Mouse (Mus musculus) stomach, embryonic 15.5 days (tissue): ENCODE results near the gene Siglecg. TPM values are rescaled to one million over a fixed set of nuclear protein-coding genes. Genes with fewer than 3 reads are reported as not detected.

Experiments
- ATAC-seq: fragments of 200-750 bp; cut with Nextera tagmentation; 2 replicates; pipeline ENCODE4 v1.8.0; 2017; ENCODE audit warnings: low read depth, moderate number of reproducible peaks, moderate TSS enrichment; ENCODE audit not compliant: insufficient read depth, low FRiP score
- H3K27ac ChIP-seq: fragments of 300-500 bp; sonication (generic); 2 replicates; pipeline ENCODE4 v1.5.1; 2015; ENCODE audit warnings: mild to moderate bottlenecking, inconsistent platforms
- H3K27me3 ChIP-seq: fragments of 300-500 bp; sonication (generic); replicated peaks from 2 replicates; pipeline ENCODE4 v1.6.1; 2015; ENCODE audit warnings: inconsistent platforms
- H3K36me3 ChIP-seq: fragments of 300-500 bp; sonication (generic); 2 replicates; pipeline ENCODE4 v1.6.1; 2015; ENCODE audit warnings: inconsistent platforms
- H3K4me1 ChIP-seq: fragments of 300-500 bp; sonication (generic); 2 replicates; pipeline ENCODE4 v1.6.1; 2015; ENCODE audit warnings: inconsistent platforms
- H3K4me2 ChIP-seq: fragments of 300-500 bp; sonication (generic); 2 replicates; pipeline ENCODE4 v1.6.1; 2015; ENCODE audit warnings: mild to moderate bottlenecking, inconsistent platforms
- H3K4me3 ChIP-seq: fragments of 300-500 bp; sonication (generic); replicated peaks from 2 replicates; pipeline ENCODE4 v1.5.1; 2015; ENCODE audit warnings: inconsistent platforms
- H3K9ac ChIP-seq: fragments of 300-500 bp; sonication (generic); 2 replicates; pipeline ENCODE4 v1.6.1; 2015; ENCODE audit warnings: inconsistent platforms
- H3K9me3 ChIP-seq: fragments of 300-500 bp; sonication (generic); 2 replicates; pipeline ENCODE4 v1.6.1; 2016; ENCODE audit warnings: inconsistent platforms
- WGBS: fragments of 180-500 bp; shearing (Covaris S2); methylation state at CpG from one replicate; pipeline ENCODE4 v1.1.7; 2015; 5-methylcytosine and 5-hydroxymethylcytosine counted together
- microRNA-seq: library from miRNA; unstranded; fragments of <30 nt; microRNA quantifications from one replicate; pipeline ENCODE4, GENCODE M21; 2016
- polyA plus RNA-seq: library from polyadenylated mRNA; unstranded; fragments of >200 nt; fragmentation: Nextera tagmentation; extraction: Ambion mirVana; gene quantifications from 2 replicates; pipeline ENCODE4 v1.2.1, GENCODE M21; 2015

Siglecg gene
- polyA plus RNA-seq, 1 experiment from 2014 or later, result 0.28 TPM

- no peak for ATAC-seq
These were observed 56.9 kb downstream of the Siglecg start for GRCm38 (mm10) chr7:43464864-43465343.

DNA sequence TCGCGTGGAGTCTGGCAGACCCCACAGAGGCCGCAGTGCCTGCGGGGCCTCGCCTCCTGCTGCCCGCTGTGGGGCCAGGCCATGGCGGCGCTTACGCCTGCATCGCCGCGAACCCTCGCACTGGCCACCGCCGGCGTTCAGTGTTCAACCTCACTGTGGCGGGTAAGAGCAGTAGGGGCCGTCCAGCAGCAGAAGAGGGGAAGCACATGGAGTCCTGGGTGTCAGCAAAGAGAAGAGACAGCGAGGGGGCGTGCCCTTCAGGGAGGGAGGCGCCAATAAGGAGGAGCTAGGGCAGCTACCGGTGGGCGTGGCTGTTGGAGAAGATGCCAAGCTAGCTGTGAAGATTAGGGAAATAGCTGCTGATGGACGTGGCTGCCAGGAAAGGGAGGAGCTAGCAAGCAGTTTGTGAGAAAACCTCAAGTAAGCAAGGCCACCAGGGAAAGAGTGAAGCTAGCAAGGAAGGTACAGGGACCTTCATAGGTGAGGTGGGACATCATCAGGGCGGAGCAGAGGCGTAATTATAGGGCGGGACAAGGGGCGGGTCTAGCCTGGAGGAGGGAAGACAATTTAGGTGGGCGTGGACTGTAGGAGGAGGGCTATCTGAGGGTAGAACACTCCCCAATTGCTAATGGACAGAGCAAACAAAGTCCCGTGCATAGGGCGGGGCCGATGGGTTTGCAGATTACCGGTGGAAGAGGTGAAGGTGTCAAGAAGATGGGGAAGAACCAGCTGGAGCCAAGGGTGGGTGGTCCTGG, 57.5 kb downstream of the Siglecg start:
- Histone ChIP-seq H3K27me3 (no peaks in the 10 kb centered on the region; the same call in 1 of the 2 replicates), H3K36me3 (no peaks in the 10 kb centered on the region), H3K4me1 (peaks cover 10% of the 10 kb centered on the region; the same call in 1 of the 2 replicates), H3K4me3 (peak overlapping the region; percentile 47), H3K27ac (peak overlapping the region; percentile 40; the same call in 1 of the 2 replicates), H3K9me3 (no peaks in the 10 kb centered on the region), H3K9ac (0 out of 2 replicates have a peak overlapping the region, but pooled peaks have one; percentile 14), H3K4me2 (peak overlapping the region; percentile 85)
- WGBS, result under 1% methylated on average over 33 of the region's 33 CpGs
- peak; percentile 89 for ATAC-seq

More at GRCm38 (mm10) chr7:43464864-43465343, 56.9 kb downstream of the Siglecg start:
- no peaks in the 10 kb centered on the region for H3K9me3 ChIP-seq
- H3K4me3 ChIP-seq, result peak overlapping the region; percentile 47
- no peaks in the 10 kb centered on the region; the same call in 1 of the 2 replicates for H3K27me3 ChIP-seq
- H3K36me3 ChIP-seq, result no peaks in the 10 kb centered on the region
- H3K9ac ChIP-seq, result 0 out of 2 replicates have a peak overlapping the region, but pooled peaks have one; percentile 14
- WGBS, result 6% methylated on average over 35 of the region's 35 CpGs
- peaks cover 10% of the 10 kb centered on the region; the same call in 1 of the 2 replicates for H3K4me1 ChIP-seq
- H3K27ac ChIP-seq, result no peak overlapping the region
- peak overlapping the region; percentile 85 for H3K4me2 ChIP-seq

- Histone ChIP-seq H3K9ac (peak overlapping the region; percentile 44; the same call in 1 of the 2 replicates), H3K4me2 (peak overlapping the region; percentile 85), H3K27me3 (no peaks in the 10 kb centered on the region; the same call in 1 of the 2 replicates), H3K9me3 (no peaks in the 10 kb centered on the region), H3K4me1 (peaks cover 10% of the 10 kb centered on the region; the same call in 1 of the 2 replicates), H3K27ac (peak overlapping the region; percentile 40; the same call in 1 of the 2 replicates), H3K36me3 (no peaks in the 10 kb centered on the region), H3K4me3 (peak overlapping the region; percentile 47)
- peak; percentile 57 for ATAC-seq
- WGBS, result under 1% methylated on average over 33 of the region's 33 CpGs
These were observed 58.2 kb downstream of the Siglecg start for GRCm38 (mm10) chr7:43466099-43466694.

Small RNA genes lying within 50 kb of the gene (microRNA-seq; reads per million reads assigned to microRNA genes)
- 0.77 reads per million for gene Mir7051

Other genes with a start within 250 kb of the Siglecg start
- gene Zfp715, start 94.9 kb upstream of the Siglecg start, polyA plus RNA-seq, result 10.4 and 10.7 TPM in 2 replicates
- 0.37 and 0.45 TPM in 2 replicates for gene Siglecf, start 56.9 kb upstream of the Siglecg start, polyA plus RNA-seq
- gene Lim2, start 19.5 kb downstream of the Siglecg start, polyA plus RNA-seq, result 0.15 and 0.77 TPM in 2 replicates
- gene Nkg7, start 28.9 kb downstream of the Siglecg start, polyA plus RNA-seq, result 3.7 and 4.4 TPM in 2 replicates
- 0.21 TPM in 1 of 2 replicates, not detected in the other for gene Cldnd2, start 32.6 kb downstream of the Siglecg start, polyA plus RNA-seq
- 353 and 355 TPM in 2 replicates for gene Etfb, start 35.9 kb downstream of the Siglecg start, polyA plus RNA-seq
- 0.96 and 1.1 TPM in 2 replicates for gene Gm45233, start 35.9 kb downstream of the Siglecg start, polyA plus RNA-seq
- 6.0 and 7.7 TPM in 2 replicates for gene Vsig10l, start 54.9 kb downstream of the Siglecg start, polyA plus RNA-seq
- gene Iglon5, start 81.9 kb downstream of the Siglecg start, polyA plus RNA-seq, result 0.49 and 0.55 TPM in 2 replicates
- gene 4931406B18Rik, start 97.7 kb downstream of the Siglecg start, polyA plus RNA-seq, result not detected in 2 replicates
- gene Cd33, start 136.2 kb downstream of the Siglecg start, polyA plus RNA-seq, result 2.1 and 2.3 TPM in 2 replicates
- gene Zfp658, start 154.1 kb downstream of the Siglecg start, polyA plus RNA-seq, result 2.9 and 3.6 TPM in 2 replicates
- gene Zfp719, start 171.4 kb downstream of the Siglecg start, polyA plus RNA-seq, result 10.3 and 11.3 TPM in 2 replicates
- gene Zfp819, start 199.0 kb downstream of the Siglecg start, polyA plus RNA-seq, result not detected in 2 replicates
- 1.1 and 2.2 TPM in 2 replicates for gene Ceacam18, start 226.5 kb downstream of the Siglecg start, polyA plus RNA-seq